Mouse (Mus musculus) ES-Bruce4 (cell line): ENCODE results near the gene Ifi35.

ENCODE experiments used
- CTCF ChIP-seq: IDR thresholded peaks from one replicate; pipeline ENCODE4 v1.8.1; 2011; ENCODE audit warnings: low read depth, low read length
- POLR2A ChIP-seq: IDR thresholded peaks from one replicate; pipeline ENCODE4 v1.8.1; 2011; ENCODE audit warnings: low read length; ENCODE audit not compliant: insufficient read depth

DNA sequence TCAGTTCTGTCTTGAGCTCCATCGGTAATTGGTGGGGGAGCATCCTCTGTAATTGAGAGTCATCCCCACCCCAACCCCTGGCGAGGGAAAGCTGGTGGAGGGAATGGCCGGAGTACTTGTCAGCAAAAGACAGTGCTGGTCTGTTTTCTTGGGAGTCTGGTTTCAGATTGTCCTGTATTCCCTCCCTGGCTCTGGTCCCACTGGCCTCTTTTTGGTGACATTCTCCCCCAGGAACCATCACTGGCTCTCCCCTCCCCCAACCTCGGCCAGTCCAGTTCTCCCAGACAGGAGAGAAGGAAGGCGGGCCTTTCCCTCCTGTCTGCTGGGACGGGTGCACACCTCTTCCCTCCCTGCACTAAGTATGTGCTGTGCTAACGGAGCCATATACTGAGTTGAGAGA lies 24.1 kb downstream of the Ifi35 start:
- TF ChIP-seq POLR2A = no peak
- TF ChIP-seq CTCF = no peak
